Mouse (Mus musculus): ENCODE results near the gene Cdc42ep1. TPM values are rescaled to one million over a fixed set of nuclear protein-coding genes. Genes with fewer than 3 reads are reported as not detected.

The Cdc42ep1 gene
- total and polyA plus RNA-seq, 2 experiments = 6.5 to 39.7 TPM

DNA sequence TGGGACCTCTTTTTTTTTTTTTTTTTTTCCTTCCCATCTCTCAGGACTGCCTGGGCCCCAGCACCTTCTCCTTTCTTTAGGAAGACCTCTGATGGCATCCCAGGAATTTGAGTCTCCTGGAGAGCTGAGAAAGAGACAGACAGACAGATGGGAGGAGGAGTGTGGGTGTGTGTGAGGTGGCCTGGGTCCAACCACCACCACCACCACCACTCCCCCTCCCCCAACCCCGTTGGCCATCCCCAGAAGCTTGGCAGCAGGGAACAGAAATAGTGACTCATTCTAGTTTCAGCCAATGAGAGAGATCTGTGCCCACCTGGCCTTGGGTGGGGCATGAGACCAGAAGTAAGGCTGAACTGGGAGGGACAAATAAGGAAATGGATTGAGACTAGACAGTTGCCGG is 35.8 kb upstream of the Cdc42ep1 start:
- 50% methylated on average over 2 of the region's 2 CpGs for WGBS
- Histone ChIP-seq H3K27me3 (ENCODE audit: control insufficient read depth, insufficient read depth, low read length) (no peaks in the 10 kb centered on the region), H3K36me3 (ENCODE audit: control insufficient read depth, insufficient read depth, low read length) (no peaks in the 10 kb centered on the region), H3K4me3 (ENCODE audit: insufficient read depth, low read depth, low read length) (no peak overlapping the region), H3K4me1 (ENCODE audit: control insufficient read depth, insufficient read depth, low read length) (peaks cover 16% of the 10 kb centered on the region), H3K9ac (ENCODE audit: low read depth, low read length) (no peak overlapping the region), H3K79me2 (ENCODE audit: control insufficient read depth, insufficient read depth, low read length) (no peaks in the 10 kb centered on the region), H3K27ac (replicated peaks; ENCODE audit: insufficient read depth, low read depth, low read length) (no peak overlapping the region)
- TF ChIP-seq CTCF (IDR thresholded peaks at IDR 0.05; ENCODE audit: low read depth, low read length) (no peak), POLR2A (IDR thresholded peaks at IDR 0.05; ENCODE audit: extremely low read depth, insufficient read depth, low read length) (no peak)
- no peak for DNase-seq (ENCODE audit: extremely low read depth, low read depth, low spot score)

DNA sequence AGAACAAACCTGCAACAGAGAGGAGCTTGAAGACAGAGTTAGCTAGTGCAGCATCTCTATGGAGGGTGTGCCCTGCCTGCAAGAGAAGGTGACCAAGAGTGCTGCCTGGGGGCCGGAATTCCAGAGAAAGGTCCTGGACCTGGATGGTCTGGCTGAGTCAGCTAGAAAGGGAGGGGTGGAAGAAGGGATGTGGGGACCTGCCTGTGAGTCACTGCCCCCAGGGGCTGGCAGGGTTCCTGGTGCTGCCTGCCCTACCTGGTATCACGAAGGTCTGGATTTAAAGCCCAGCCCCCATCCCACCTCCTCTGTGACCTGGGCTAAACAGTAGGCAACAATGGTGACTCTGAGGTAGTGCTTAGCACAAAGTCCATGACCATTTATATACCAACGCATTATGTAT is 35.3 kb upstream of the Cdc42ep1 start:
- Histone ChIP-seq H3K27me3 (ENCODE audit: control insufficient read depth, insufficient read depth, low read length) (no peaks in the 10 kb centered on the region), H3K4me1 (ENCODE audit: control insufficient read depth, insufficient read depth, low read length) (peaks cover 13% of the 10 kb centered on the region), H3K79me2 (ENCODE audit: control insufficient read depth, insufficient read depth, low read length) (no peaks in the 10 kb centered on the region), H3K4me3 (ENCODE audit: insufficient read depth, low read depth, low read length) (no peak overlapping the region), H3K27ac (replicated peaks; ENCODE audit: insufficient read depth, low read depth, low read length) (no peak overlapping the region), H3K9ac (ENCODE audit: low read depth, low read length) (no peak overlapping the region), H3K36me3 (ENCODE audit: control insufficient read depth, insufficient read depth, low read length) (no peaks in the 10 kb centered on the region)
- TF ChIP-seq POLR2A (IDR thresholded peaks at IDR 0.05; ENCODE audit: extremely low read depth, insufficient read depth, low read length) (no peak), CTCF (IDR thresholded peaks at IDR 0.05; ENCODE audit: low read depth, low read length) (no peak)
- WGBS = 88% methylated on average over 3 of the region's 3 CpGs
- no peak for DNase-seq (ENCODE audit: extremely low read depth, low read depth, low spot score)

DNA sequence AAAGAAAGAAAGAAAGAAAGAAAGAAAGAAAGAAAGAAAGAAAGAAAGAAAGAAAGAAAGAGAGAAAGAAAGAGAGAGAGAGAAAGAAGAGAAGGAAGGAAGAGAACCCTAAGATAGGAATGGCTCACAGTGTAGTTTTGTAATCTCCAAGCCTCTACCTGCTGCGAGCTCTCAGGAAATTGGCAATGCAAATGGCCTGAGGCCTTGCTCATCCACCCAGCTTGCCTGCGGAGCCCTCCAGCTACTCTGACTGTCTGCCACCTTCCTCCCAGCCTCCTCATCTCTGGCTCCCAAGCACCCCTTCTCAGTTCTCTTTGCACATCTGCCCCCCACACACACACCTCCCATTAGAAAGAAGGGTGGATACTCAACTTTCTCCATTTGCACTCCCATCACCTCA is 33.4 kb upstream of the Cdc42ep1 start:
- Histone ChIP-seq H3K4me1 (ENCODE audit: control insufficient read depth, insufficient read depth, low read length) (peaks cover 5% of the 10 kb centered on the region), H3K4me3 (ENCODE audit: insufficient read depth, low read depth, low read length) (no peak overlapping the region), H3K27me3 (ENCODE audit: control insufficient read depth, insufficient read depth, low read length) (no peaks in the 10 kb centered on the region), H3K9ac (ENCODE audit: low read depth, low read length) (no peak overlapping the region), H3K27ac (replicated peaks; ENCODE audit: insufficient read depth, low read depth, low read length) (no peak overlapping the region), H3K79me2 (ENCODE audit: control insufficient read depth, insufficient read depth, low read length) (no peaks in the 10 kb centered on the region), H3K36me3 (ENCODE audit: control insufficient read depth, insufficient read depth, low read length) (no peaks in the 10 kb centered on the region)
- no peak for TF ChIP-seq POLR2A (IDR thresholded peaks at IDR 0.05; ENCODE audit: extremely low read depth, insufficient read depth, low read length)
- no peak for TF ChIP-seq CTCF (IDR thresholded peaks at IDR 0.05; ENCODE audit: low read depth, low read length)
- no peak for DNase-seq (ENCODE audit: extremely low read depth, low read depth, low spot score)
- WGBS = 97% methylated on average over 2 of the region's 2 CpGs

DNA sequence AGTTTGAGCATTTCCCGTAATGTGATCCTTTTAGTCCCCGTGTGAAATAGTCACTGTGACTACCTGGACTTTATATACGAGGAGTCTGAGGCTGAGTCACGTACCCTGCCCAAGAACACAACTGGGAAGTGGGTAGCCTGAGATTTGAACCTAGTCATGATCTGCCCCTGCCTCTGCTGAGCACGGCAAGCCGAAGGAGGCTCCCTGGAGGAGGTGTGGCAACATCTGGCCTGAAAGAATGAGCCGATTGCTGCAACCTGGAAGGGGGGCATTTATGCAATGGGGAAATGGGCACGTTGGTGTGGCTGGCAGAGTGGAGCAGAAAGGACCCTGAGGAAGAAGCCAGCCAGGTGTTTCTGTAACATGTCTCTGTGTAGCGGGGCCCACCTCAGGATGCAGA is 32.7 kb upstream of the Cdc42ep1 start:
- Histone ChIP-seq H3K9ac (ENCODE audit: low read depth, low read length) (no peak overlapping the region), H3K4me3 (ENCODE audit: insufficient read depth, low read depth, low read length) (no peak overlapping the region), H3K36me3 (ENCODE audit: control insufficient read depth, insufficient read depth, low read length) (no peaks in the 10 kb centered on the region), H3K27me3 (ENCODE audit: control insufficient read depth, insufficient read depth, low read length) (no peaks in the 10 kb centered on the region), H3K79me2 (ENCODE audit: control insufficient read depth, insufficient read depth, low read length) (no peaks in the 10 kb centered on the region), H3K27ac (replicated peaks; ENCODE audit: insufficient read depth, low read depth, low read length) (no peak overlapping the region), H3K4me1 (ENCODE audit: control insufficient read depth, insufficient read depth, low read length) (peaks cover 1% of the 10 kb centered on the region; the same call in 1 of the 2 replicates)
- TF ChIP-seq CTCF (IDR thresholded peaks at IDR 0.05; ENCODE audit: low read depth, low read length) = no peak
- TF ChIP-seq POLR2A (IDR thresholded peaks at IDR 0.05; ENCODE audit: extremely low read depth, insufficient read depth, low read length) = no peak
- no peak for DNase-seq (ENCODE audit: extremely low read depth, low read depth, low spot score)
- 80% methylated on average over 9 of the region's 9 CpGs for WGBS

DNA sequence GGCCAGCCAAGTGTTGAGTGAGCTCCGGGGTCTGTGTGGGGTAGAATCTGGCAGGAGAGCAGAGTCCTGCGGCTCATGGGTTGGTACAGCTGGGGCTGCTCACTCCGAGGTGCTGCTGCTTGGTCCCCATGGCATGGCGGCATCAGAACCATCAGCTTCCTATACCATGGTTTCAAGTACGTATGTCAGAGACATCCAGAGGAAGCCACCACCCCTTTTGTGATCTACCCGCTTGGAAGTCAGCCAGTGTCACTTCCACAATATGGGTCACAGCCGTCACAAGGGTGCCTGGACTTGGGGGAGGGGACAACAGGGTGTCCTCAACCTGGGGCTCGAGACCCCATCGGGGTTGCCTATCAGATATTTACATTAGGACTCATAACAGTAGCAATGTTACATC is 32.3 kb upstream of the Cdc42ep1 start:
- Histone ChIP-seq H3K36me3 (ENCODE audit: control insufficient read depth, insufficient read depth, low read length) (no peaks in the 10 kb centered on the region), H3K79me2 (ENCODE audit: control insufficient read depth, insufficient read depth, low read length) (no peaks in the 10 kb centered on the region), H3K27me3 (ENCODE audit: control insufficient read depth, insufficient read depth, low read length) (no peaks in the 10 kb centered on the region), H3K9ac (ENCODE audit: low read depth, low read length) (no peak overlapping the region), H3K27ac (replicated peaks; ENCODE audit: insufficient read depth, low read depth, low read length) (no peak overlapping the region), H3K4me1 (ENCODE audit: control insufficient read depth, insufficient read depth, low read length) (no peaks in the 10 kb centered on the region), H3K4me3 (ENCODE audit: insufficient read depth, low read depth, low read length) (no peak overlapping the region)
- no peak for DNase-seq (ENCODE audit: extremely low read depth, low read depth, low spot score)
- WGBS = 64% methylated on average over 9 of the region's 9 CpGs
- TF ChIP-seq CTCF (IDR thresholded peaks at IDR 0.05; ENCODE audit: low read depth, low read length) = no peak
- no peak for TF ChIP-seq POLR2A (IDR thresholded peaks at IDR 0.05; ENCODE audit: extremely low read depth, insufficient read depth, low read length)

DNA sequence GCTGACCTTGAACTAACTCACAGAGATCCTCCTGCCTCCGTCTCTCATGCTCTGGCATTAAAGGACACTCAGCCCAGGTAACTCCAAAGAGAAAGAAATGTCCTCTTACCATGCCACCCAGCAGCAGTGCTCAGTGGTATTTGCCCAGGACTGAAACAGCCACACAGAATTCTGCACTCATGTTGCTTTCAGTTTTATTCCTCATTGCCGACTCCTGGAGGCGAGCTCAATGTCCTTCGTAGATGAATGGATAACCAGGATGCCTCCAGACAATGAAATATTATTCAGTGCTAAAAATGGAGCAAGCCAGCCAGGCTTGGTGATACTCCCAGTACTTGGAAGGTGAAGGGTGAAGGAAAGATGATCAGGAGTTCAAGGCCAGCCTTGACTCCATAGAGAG is 28.8 kb upstream of the Cdc42ep1 start:
- no peaks in the 10 kb centered on the region for H3K36me3 ChIP-seq (ENCODE audit: control insufficient read depth, insufficient read depth, low read length)
- TF ChIP-seq CTCF (IDR thresholded peaks at IDR 0.05; ENCODE audit: low read depth, low read length) = no peak
- TF ChIP-seq POLR2A (IDR thresholded peaks at IDR 0.05; ENCODE audit: extremely low read depth, insufficient read depth, low read length) = no peak
- no peaks in the 10 kb centered on the region for H3K27me3 ChIP-seq (ENCODE audit: control insufficient read depth, insufficient read depth, low read length)
- WGBS = 72% methylated on average over 4 of the region's 4 CpGs
- DNase-seq (ENCODE audit: extremely low read depth, low read depth, low spot score) = no peak
- no peak overlapping the region for H3K27ac ChIP-seq (replicated peaks; ENCODE audit: insufficient read depth, low read depth, low read length)
- H3K4me3 ChIP-seq (ENCODE audit: insufficient read depth, low read depth, low read length) = no peak overlapping the region
- H3K79me2 ChIP-seq (ENCODE audit: control insufficient read depth, insufficient read depth, low read length) = no peaks in the 10 kb centered on the region
- H3K4me1 ChIP-seq (ENCODE audit: control insufficient read depth, insufficient read depth, low read length) = no peaks in the 10 kb centered on the region; the same call in 1 of the 2 replicates
- no peak overlapping the region for H3K9ac ChIP-seq (ENCODE audit: low read depth, low read length)
